Mouse (Mus musculus) T-cell, adult 2 months (primary cell): ENCODE measurements around the gene Twf2.
A peak's percentile ranks its signal among the peaks of the same experiment; 100 is the strongest.

Experiments used
- DNase-seq: peaks from one replicate; pipeline ENCODE4 v3.0.0; 2022; ENCODE audit warnings: low spot score

The Twf2 gene

DNA sequence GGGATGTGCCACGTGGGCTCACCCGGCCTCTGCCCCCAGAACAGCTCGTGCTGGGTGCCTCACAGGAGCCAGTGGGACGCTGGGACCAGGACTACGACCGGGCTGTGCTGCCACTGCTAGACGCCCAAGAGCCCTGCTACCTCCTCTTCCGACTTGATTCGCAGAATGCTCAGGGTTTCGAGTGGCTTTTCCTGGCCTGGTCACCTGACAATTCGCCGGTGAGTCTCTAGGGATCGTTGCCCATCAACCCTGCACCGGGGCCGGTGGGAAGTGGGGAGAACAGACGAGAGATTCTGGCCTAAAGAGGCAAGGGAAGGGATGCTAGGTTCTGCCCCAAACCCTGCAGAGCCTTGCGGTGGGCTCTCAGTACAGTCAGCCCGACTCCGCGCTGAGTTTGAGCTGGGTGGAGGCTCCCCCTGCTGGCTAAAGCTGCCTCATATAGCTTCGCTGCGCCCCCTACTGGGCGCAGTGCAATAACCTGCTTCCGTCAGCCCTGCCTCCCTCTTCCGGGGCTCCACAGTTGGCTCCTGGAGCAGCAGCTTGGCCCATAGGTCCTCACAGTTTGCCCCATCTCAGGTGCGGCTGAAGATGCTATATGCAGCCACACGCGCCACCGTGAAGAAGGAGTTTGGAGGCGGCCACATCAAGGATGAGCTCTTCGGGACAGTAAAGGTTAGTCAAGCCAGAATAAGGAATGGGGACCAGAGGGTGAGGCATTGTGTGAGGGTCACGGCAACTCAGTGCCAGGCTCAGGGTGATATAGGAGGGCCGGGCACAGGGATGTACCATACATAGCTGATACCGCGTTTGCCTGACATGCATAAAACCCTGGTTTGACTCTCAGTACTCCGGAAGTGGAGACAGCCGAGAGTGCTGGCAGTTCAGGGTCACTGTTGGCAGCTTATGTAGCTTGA, 9.0 kb downstream of the Twf2 start:
- peak; percentile 88 for DNase-seq

DNA sequence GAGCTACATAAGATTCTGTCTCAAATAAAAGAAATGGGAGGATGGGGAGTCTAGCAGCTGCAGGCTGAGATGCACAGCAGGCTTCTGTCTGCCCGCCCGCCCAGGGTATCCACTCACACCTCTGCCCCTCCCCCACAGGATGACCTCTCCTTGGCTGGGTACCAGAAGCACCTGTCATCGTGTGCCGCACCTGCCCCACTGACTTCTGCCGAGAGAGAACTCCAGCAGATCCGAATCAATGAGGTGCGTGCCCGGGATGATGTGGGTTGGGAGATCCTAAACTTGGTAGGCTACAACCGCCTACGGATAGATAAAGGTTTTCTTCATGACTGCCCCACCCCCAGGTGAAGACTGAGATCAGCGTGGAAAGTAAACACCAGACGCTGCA, 9.7 kb downstream of the Twf2 start:
- DNase-seq = no peak

DNA sequence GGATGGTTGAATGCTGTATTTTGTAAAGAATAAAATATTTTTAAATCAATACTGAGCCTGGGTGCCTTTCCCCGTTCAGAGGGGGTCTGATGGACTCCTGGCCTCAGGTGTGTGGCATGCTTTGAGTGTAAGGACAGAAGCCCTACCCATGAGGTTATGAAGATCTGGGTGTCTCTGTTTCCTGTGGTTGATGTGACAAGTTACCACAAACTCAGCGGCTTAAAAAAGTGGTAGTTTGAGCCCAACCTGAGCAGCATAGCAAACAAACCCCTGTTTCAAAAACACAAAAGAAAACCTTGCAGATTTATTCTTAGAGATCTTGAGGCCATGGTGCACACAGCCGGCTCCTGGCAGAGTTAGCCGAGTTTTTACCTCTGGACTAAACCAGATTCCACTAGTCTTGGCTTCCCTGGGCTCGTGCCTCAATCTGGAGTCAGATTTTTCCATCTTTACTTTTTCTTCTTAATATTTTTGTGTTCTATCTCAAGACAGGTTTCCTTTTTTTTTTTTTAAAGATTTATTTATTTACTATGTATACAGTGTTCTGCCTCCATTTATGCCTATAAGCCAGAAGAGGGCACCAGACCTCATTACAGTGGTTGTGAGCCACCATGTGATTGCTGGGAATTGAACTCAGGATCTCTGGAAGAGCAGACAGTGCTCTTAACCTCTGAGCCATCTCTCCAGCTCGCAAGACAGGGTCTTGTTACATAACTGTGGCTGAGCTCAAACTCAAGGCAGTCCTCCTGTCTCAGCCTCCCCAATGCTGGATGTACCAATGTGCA, 12.6 kb downstream of the Twf2 start:
- DNase-seq = peak; percentile 67

DNA sequence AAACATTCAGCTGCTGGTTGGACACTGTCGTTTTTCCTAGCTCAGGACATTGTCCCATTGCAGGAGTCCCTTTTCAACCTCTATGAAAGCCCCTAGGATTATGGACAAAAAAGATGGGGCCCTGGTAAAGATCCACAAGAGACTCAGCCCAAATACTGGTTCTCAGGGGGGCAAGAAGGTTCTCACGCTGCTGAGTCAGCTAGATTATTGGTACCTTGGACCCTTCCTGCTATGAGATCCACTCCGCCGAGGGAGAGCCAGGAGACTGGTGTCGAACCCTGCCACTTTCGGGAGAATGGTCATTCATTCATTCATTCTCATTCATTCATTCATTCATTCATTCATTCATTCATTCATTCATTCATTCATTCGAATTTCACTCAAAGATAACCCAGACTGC, 14.1 kb downstream of the Twf2 start:
- DNase-seq = no peak

DNA sequence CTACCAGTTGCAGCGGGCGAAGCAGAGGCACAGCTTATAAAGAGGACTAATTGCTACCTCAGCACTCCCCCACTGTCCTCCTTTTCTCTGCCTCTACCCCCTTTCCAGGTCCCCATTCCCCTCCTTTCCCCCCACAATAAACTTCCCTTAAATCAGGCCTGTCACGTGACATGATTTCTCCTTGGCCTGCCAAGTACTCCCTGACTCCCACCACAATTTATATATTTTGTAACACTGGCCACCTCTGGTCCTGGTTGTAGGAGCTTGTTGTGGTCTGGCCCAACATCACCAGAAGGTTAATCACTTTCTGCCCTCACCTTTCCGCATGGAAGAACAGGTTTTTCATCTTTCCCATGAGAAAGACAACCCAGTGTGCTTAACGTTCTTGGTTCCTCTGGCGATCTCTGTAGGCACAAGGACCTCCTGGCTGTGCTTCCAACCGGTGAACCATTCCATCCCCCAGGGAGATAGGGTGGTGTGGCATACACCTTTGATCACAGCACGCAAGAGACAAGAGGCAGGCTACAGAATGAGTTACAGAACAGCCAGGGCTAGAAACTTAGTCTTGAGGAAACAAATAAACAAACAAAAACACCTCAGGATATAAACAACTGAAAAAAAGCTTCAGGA, 18.1 kb downstream of the Twf2 start:
- no peak for DNase-seq

DNA sequence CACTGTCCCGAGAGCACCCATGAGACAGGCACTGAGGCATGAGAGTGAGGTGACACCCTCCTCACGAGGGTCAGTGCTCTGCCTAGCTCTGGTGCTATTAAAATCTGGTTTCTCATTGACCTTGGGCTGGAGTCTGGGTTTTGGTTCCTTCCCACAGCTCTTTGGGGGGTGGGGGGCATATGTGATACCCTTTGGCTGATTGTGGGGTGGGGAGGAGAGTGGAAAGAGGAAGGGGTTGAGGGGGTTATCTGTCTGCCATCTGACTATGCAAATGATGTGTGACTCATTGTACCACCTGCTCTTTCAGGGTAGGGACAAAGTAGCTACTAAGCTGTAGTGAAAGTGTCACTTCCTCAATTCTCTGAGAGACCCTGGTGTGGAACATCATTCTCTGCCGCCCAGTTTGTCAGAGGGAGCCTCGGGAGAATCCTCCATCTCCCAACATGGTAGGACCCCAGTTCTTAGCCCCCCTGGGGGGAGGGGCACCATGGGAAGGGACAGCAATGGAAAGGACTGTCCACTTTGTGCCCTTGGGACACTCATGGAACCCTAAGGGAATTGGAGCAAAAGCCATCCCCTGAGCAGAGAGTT, 19.4 kb downstream of the Twf2 start, which contains the start of gene Tlr9:
Tlr9 (plus strand) TSS at position 338 of the 591 bp plus-strand sequence.
- no peak for DNase-seq

DNA sequence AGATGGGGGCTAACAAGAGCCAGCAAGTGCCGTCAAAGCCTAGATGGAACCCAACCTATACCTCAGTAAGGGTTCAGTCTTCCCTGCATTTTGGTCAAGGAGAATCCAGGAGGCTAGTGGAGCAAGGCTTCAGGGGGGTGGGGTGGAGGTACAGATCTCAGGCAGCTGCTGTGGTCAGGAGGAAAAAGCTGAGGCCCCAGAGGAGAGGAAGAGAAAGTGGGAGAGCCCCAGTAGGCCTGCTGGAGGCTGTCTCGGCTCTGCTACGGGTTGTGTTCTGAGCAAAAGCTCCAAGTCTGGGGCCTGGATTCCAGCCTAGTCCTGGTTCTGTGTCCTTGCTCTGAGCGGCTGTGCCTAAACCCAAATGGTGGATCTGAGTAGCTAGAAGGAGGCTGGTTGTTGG, 20.1 kb downstream of the Twf2 start:
- DNase-seq = no peak

DNA sequence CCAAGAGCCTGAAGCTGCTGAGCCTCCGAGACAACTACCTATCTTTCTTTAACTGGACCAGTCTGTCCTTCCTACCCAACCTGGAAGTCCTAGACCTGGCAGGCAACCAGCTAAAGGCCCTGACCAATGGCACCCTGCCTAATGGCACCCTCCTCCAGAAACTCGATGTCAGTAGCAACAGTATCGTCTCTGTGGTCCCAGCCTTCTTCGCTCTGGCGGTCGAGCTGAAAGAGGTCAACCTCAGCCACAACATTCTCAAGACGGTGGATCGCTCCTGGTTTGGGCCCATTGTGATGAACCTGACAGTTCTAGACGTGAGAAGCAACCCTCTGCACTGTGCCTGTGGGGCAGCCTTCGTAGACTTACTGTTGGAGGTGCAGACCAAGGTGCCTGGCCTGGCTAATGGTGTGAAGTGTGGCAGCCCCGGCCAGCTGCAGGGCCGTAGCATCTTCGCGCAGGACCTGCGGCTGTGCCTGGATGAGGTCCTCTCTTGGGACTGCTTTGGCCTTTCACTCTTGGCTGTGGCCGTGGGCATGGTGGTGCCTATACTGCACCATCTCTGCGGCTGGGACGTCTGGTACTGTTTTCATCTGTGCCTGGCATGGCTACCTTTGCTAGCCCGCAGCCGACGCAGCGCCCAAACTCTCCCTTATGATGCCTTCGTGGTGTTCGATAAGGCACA, 22.7 kb downstream of the Twf2 start:
- no peak for DNase-seq

DNA sequence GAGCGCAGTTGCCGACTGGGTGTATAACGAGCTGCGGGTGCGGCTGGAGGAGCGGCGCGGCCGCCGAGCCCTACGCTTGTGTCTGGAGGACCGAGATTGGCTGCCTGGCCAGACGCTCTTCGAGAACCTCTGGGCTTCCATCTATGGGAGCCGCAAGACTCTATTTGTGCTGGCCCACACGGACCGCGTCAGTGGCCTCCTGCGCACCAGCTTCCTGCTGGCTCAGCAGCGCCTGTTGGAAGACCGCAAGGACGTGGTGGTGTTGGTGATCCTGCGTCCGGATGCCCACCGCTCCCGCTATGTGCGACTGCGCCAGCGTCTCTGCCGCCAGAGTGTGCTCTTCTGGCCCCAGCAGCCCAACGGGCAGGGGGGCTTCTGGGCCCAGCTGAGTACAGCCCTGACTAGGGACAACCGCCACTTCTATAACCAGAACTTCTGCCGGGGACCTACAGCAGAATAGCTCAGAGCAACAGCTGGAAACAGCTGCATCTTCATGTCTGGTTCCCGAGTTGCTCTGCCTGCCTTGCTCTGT, 23.3 kb downstream of the Twf2 start:
- peak; percentile 24 for DNase-seq

DNA sequence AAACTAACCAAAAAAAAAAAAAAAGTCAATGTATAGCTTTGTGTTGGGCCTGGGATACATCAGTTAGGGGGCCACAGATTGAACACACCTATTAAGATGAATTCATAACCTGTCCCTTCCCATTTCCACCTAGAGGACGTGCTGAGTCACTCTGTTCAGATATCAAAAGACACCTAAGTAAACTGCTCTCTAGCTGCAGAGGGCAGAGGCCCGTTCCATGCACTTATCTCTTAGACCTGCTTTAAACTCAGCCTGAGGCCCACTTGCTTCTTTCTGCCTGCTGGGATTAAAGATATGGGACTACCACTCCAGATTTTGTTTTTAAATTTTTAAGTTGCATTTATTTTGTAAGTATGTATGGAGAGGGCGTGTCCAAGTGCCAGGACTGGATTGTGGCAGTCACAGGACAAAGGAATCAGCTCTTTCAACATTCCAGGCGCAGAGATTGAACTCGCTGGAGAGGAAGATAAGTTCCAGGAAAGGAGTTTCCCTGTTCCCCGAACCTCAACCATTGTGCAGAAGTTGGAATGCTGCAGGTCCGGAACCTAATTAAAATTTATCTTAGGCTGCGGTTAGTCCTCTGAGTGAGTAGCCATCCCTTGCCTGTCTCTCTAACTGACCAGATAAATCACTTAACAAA, 25.0 kb downstream of the Twf2 start:
- DNase-seq = no peak

DNA sequence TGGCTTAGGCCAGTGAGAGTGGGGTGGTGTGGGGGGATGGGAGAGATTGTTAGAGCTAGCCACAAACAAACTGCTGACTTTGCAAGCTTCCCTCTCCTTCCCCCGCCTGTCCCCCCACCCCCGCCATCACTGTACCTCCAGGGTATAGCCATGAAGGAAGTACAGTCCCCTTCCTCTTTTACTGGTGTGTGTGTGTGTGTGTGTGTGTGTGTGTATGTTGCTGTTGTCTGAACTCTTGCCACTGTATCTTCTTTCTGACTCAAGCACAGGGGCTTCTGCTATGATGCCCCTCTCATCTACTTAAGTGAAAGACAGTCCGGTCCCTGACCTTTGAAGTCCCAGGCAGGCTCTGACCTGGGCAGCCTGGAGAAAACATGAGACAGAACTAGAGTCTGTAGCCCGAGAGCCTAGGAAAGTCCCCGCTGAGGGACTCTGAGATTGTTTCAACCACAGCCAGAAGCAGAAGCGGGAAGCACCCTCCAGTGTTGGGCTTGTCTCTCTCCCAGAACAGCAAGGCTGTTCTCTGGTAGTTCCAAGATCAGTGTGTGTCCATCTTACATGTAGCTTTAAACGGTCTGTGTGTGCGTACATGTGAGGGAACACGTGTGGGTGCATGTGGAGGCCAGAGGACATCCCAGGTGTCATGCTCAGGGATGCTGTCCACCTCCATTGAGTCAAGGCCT, 27.3 kb downstream of the Twf2 start:
- DNase-seq = no peak

DNA sequence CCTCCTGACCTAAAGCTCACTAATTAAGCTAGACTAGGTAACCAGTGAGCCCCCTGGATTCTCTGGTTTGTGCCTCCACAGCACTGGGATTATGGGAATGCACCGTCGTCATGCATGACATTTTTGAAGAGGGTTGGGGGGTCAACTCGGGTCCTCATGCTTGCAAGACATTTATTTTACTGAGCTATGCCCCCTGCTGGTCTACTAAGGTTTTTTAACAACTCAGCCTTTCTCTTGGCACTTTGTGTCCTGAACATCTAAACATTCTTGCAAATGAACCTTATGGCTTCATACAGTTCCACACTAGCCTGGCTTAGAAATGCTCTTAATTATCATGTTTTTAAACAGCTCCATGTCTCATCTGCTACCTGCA, 27.8 kb downstream of the Twf2 start:
- DNase-seq = no peak

DNA sequence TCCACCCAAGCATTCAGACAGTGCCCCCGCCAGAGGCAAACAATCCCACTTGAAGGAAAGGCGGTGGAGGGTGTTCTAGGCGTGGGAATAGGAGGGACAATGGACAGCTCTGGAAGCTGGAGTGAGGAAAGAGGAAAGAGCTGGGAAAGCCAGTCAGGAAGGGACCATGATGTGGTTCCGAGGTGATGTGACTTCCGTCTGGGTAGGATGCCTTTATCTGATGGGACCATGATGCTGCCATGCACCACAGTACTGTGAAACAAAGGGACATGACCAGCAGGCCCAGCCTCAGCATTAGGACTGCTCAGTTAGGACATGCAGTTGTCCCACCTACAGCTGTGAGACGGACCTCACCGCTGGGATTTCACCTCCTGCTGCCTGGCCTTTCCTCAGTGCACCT, 28.3 kb downstream of the Twf2 start:
- no peak for DNase-seq

DNA sequence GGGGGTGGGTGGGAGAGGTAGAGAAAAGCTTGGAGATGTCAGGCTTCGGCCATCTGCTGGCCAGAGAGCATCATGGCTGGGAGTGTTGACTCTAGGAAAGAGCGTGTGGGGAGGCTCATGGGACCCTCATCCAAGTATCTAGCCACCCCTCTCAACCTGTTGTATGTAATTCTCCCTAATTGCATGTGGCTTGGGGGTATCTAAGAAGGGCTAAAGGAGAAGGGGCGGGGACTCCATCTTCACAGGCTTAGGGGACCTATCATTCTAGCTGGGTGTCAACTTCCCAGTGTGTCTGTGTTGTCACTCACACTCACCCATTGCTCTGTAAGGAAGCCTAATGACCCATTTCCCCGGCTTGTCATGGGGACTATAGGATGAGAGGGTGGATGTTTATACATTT, 28.9 kb downstream of the Twf2 start:
- DNase-seq = no peak

DNA sequence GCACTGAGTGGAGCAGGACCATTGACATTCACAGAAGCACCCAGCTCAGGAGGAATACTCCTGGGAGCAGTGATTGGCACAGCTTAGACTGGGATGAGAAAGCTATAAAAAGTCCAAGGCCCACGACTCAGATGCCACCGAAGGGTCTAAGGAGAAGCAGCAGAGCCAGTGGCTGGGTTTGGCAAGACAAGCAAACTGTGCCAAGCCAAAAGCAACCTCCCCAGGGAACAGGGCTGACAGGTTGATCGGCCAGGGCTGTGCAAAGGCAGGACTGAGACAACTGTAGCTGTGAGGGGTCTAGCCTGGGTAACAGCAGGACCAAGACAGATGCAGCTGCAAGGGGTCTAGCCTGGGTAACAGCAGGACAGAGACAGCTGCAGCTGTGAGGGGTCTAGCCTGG, 30.0 kb downstream of the Twf2 start:
- no peak for DNase-seq

DNA sequence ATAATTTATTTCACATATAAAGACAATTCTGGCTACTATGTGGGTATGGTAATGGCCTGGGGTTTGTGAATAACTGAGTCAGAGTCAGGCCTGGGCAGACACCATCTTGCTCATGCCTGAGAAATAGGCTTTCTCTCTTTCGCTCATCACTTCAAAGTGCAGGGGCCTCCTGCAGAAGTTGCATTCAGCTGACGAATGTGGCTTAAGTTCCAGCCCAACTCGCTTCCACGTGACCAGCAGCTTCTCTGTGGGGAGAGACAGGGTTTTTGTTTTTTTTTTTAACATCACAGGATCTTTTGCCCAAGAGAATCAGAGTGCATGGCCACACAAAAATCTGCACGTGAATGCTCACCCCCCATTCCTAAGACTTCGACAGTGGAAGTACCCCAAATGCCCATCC, 31.0 kb downstream of the Twf2 start:
- no peak for DNase-seq

DNA sequence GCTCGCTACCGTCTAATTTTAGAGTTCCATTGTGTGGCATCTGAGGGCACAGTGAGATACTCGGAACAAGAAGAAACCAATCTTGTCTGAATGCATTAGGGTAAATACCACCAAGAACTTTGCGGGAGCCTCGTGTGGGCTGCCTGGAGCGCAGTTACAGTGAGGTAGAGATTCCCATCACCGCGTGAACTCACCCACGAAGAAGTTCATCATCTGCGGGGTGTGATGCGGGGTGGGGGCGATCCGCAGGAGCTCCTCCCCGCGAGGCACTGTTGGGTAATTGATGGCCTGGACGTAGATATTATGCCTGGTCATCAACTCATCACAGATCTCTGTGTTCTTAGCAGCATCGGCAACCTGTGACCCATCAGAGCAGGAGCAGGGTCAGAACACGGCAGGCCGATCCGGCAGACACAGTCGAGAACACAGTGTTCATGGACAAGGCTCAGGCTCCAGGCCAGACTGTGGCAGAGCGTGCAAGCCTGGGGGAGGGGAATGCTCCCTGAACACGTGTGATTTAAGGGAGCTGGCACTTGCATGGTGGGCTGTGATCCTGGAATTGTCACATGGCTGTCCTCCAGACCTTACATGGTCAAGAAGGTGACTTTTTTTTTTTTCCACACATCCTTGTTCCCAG, 32.4 kb downstream of the Twf2 start:
- no peak for DNase-seq

DNA sequence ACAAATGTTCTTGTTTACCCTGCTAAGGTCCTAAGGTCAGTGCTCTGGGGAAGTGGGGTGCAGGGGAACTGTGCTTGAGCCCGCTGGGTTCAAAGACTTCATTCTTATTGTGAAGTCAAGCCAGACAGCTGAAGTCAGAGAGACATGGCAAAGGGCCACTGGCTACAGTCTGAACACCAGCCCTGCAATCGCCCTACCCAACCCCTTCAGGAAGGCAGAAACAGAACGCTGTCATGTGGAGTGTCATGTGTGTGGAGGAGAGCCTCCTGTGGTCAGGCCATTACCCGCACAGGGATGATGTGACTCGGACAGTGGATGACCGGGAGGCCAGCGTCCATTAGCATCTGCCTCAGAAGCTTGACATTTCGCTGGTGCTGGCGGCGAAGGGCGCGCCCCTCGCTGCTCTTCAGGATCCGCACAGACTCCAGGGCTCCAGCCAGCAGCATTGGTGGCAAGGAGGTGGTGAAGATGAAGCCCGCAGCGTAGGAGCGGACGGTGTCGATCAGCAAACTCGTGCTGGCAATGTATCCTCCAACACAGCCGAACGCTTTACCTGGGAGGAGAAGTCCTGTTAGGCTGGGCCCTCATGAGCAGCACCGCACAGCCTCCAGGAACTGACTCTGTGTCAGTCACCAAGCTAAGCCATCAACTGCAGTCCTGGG, 33.4 kb downstream of the Twf2 start:
- DNase-seq = no peak

DNA sequence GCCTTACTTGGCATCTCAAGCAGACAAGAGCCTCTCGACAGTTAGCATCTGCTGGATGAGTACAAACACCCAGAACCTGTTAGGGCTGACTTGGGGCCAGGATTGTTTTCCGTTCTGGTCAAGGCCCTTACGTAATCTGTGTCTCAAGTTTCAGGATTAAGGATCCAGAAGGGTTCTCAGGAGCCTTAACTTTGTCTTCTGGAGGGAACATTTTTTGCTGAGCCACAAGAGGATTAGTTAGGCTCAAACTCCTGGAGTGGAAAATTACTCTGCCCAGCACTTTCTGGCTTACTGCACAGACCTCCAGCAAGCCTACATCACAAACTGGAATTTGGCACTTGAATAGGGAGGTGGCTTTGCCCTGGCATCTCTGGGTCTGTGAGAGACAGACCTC, 33.9 kb downstream of the Twf2 start:
- DNase-seq = no peak

DNA sequence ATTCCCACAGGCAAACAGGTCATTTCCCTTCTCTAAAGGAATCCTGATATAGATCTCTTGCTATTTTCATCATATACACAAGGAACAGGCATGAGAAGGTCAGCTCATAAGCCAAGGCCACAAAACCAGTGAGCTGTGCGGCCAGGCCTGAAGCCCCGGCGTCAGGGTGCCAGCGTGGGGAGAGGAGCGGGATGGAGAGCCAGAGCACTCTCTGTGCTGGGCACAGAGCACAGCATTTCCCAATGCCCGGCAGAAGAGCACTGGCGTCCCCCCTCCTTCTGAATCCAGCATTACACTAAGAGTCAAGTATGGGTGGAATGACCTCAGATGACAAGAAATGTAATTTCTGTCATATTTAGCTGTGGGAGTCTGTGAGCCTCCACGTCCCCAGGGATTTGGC, 34.5 kb downstream of the Twf2 start:
- no peak for DNase-seq
